Mouse (Mus musculus): ENCODE measurements around the gene Ddx19b. TPM values are rescaled to one million over a fixed set of nuclear protein-coding genes. Genes with fewer than 3 reads are reported as not detected.
"Not testable (repeated sequence)": the region's sequence is repeated elsewhere in the genome, so short reads cannot be mapped to it uniquely, and the experiment has no call there.

Ddx19b gene
- total RNA-seq, 2 experiments from 2014 or later = 8.3 to 10.9 TPM

- ATAC-seq (replicated peaks; ENCODE audit: low FRiP score, low TSS enrichment, poor library complexity, severe bottlenecking) = no peak; the same call in 1 of the 2 replicates
These were observed 11.0 kb upstream of the Ddx19b start for GRCm38 (mm10) chr8:111042546-111042945.

- ATAC-seq (replicated peaks; ENCODE audit: low FRiP score, low TSS enrichment, poor library complexity, severe bottlenecking) = no peak
These were observed 5.0 kb upstream of the Ddx19b start for GRCm38 (mm10) chr8:111036591-111036990.

- peak; percentile 6; the same call in 1 of the 2 replicates for ATAC-seq (replicated peaks; ENCODE audit: low FRiP score, low TSS enrichment, poor library complexity, severe bottlenecking)
These were observed 2.7 kb upstream of the Ddx19b start for GRCm38 (mm10) chr8:111034276-111034675.

- peak; percentile 99 for ATAC-seq (replicated peaks; ENCODE audit: low FRiP score, low TSS enrichment, poor library complexity, severe bottlenecking)
These were observed 2.1 kb upstream of the Ddx19b start for GRCm38 (mm10) chr8:111033482-111034215.

- ATAC-seq (replicated peaks; ENCODE audit: low FRiP score, low TSS enrichment, poor library complexity, severe bottlenecking) = no peak
These were observed 1.4 kb upstream of the Ddx19b start, which contains the start of gene Aars for GRCm38 (mm10) chr8:111032916-111033315. Gene Aars, plus strand, starts transcription at chr8:111033144.

GRCm38 (mm10) chr8:111030045-111030444 lies 1.5 kb downstream of the Ddx19b start:
- no peak for ATAC-seq (replicated peaks; ENCODE audit: low FRiP score, low TSS enrichment, poor library complexity, severe bottlenecking)

- ATAC-seq (replicated peaks; ENCODE audit: low FRiP score, low TSS enrichment, poor library complexity, severe bottlenecking) = no peak
These were observed 2.0 kb downstream of the Ddx19b start for GRCm38 (mm10) chr8:111029589-111029988.

- peak; percentile 97 for ATAC-seq (replicated peaks; ENCODE audit: low FRiP score, low TSS enrichment, poor library complexity, severe bottlenecking)
These were observed 4.1 kb downstream of the Ddx19b start for GRCm38 (mm10) chr8:111027391-111027937.

- not testable (repeated sequence) for ATAC-seq (replicated peaks; ENCODE audit: low FRiP score, low TSS enrichment, poor library complexity, severe bottlenecking)
These were observed 4.9 kb downstream of the Ddx19b start for GRCm38 (mm10) chr8:111026609-111027008.

- ATAC-seq (replicated peaks; ENCODE audit: low FRiP score, low TSS enrichment, poor library complexity, severe bottlenecking) = not testable (repeated sequence)
These were observed 21.1 kb downstream of the Ddx19b start for GRCm38 (mm10) chr8:111010230-111010991.

- ATAC-seq (replicated peaks; ENCODE audit: low FRiP score, low TSS enrichment, poor library complexity, severe bottlenecking) = peak; percentile 96
These were observed 33.7 kb downstream of the Ddx19b start, which contains the start of gene Ddx19a for GRCm38 (mm10) chr8:110997547-110998531. Gene Ddx19a, minus strand, starts transcription at chr8:110997800.

GRCm38 (mm10) chr8:110996641-110997430 lies 34.7 kb downstream of the Ddx19b start:
- ATAC-seq (replicated peaks; ENCODE audit: low FRiP score, low TSS enrichment, poor library complexity, severe bottlenecking) = peak; percentile 40; the same call in 1 of the 2 replicates

GRCm38 (mm10) chr8:110990017-110990416 lies 41.5 kb downstream of the Ddx19b start:
- no peak for ATAC-seq (replicated peaks; ENCODE audit: low FRiP score, low TSS enrichment, poor library complexity, severe bottlenecking)

- ATAC-seq (replicated peaks; ENCODE audit: low FRiP score, low TSS enrichment, poor library complexity, severe bottlenecking) = peak; percentile 97
These were observed 43.5 kb downstream of the Ddx19b start for GRCm38 (mm10) chr8:110987805-110988744.

GRCm38 (mm10) chr8:110981304-110981703 lies 50.2 kb downstream of the Ddx19b start:
- no peak for ATAC-seq (replicated peaks; ENCODE audit: low FRiP score, low TSS enrichment, poor library complexity, severe bottlenecking)

- ATAC-seq (replicated peaks; ENCODE audit: low FRiP score, low TSS enrichment, poor library complexity, severe bottlenecking) = not testable (repeated sequence)
These were observed 53.6 kb downstream of the Ddx19b start for GRCm38 (mm10) chr8:110977987-110978386.

GRCm38 (mm10) chr8:110976532-110976931 lies 55.0 kb downstream of the Ddx19b start:
- ATAC-seq (replicated peaks; ENCODE audit: low FRiP score, low TSS enrichment, poor library complexity, severe bottlenecking) = not testable (repeated sequence)

Data from megakaryocyte-erythroid progenitor cell, adult 5-6 weeks (primary cell).